ENCODE assay signal across 20 mouse cellular contexts in the genomic region with DNA sequence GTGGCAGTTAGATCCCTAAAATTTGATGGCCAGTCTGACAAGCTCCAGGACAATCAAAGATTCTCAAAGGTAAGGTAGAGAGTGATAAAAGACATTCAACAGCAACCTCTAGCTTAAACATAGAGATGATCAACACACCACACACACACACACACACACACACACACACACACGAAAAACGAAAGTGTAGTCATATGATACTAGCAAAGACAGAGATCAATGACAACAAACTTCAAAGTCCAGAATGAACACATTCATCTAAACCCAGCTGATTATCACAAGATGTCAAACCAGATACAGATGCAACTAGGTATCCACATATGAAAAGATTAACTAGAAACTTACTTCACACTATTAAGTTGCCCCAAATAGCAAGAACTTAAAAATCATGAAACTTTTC.
DNase-seq lines count a peak whose midpoint lies in the region; ATAC-seq and TF ChIP-seq lines count a peak whose summit lies in the region.
"Had no signal": no experiment of that assay in that cellular context is flagged by ENCODE, and none has a peak within 500 bp of the region (broad histone marks: within the 10 kb centered on the region; RNA-seq: fewer than 3 reads in every experiment).

No protein-coding gene starts in this region.

- no peak overlapping the region for H3K4me2 ChIP-seq in liver, embryonic 12.5 days
- H3K4me2 ChIP-seq: embryonic facial prominence, embryonic 15.5 days; hindbrain, embryonic 12.5 days; intestine, embryonic 15.5 days had no signal

- H3K4me3 ChIP-seq in liver, adult 2 months (ENCODE audit: insufficient read depth, low read depth, low read length), result no peak overlapping the region
- no peak overlapping the region for H3K4me3 ChIP-seq in liver, embryonic 12.5 days
- H3K4me3 ChIP-seq: embryonic facial prominence, embryonic 15.5 days; erythroblast, embryonic 14.5 days; forebrain, embryonic 10.5 days; hindbrain, embryonic 12.5 days; intestine, embryonic 15.5 days had no signal

- no peaks in the 10 kb centered on the region for H3K27me3 ChIP-seq in liver, adult 2 months (ENCODE audit: control insufficient read depth, insufficient read depth, low read length)
- H3K27me3 ChIP-seq in liver, embryonic 12.5 days (replicated peaks), result no peaks in the 10 kb centered on the region
- H3K27me3 ChIP-seq: embryonic facial prominence, embryonic 15.5 days; hindbrain, embryonic 12.5 days; intestine, embryonic 15.5 days; Patski had no signal

- no peak for ATAC-seq in liver, embryonic 12.5 days
- ATAC-seq: forebrain, embryonic 14.5 days; intestine, embryonic 15.5 days had no signal

- WGBS in liver, adult 2 months, result 21% methylated on average over 2 of the region's 2 CpGs
- WGBS in liver, embryonic 12.5 days (ENCODE audit: insufficient replicate concordance), result 65% methylated on average over 2 of the region's 2 CpGs

- no peak for TF ChIP-seq CTCF in liver, adult 2 months (IDR thresholded peaks at IDR 0.05; ENCODE audit: low read depth, low read length)

- H3K4me1 ChIP-seq in liver, adult 2 months (ENCODE audit: control insufficient read depth, insufficient read depth, low read length), result peaks cover 9% of the 10 kb centered on the region; the same call in 1 of the 2 replicates
- peaks cover 6% of the 10 kb centered on the region for H3K4me1 ChIP-seq in liver, embryonic 12.5 days
- H3K4me1 ChIP-seq: embryonic facial prominence, embryonic 15.5 days; intestine, embryonic 15.5 days had no signal

- DNase-seq in liver, adult 2 months (ENCODE audit: extremely low read depth, low read depth, low spot score), result peak; percentile 88
- peak; percentile 59 for DNase-seq in CD4-positive, CD25-positive, alpha-beta regulatory T cell, adult 2 months (ENCODE audit: low read depth, low spot score)
- DNase-seq in T-cell, adult 2 months (ENCODE audit: low spot score), result peak; percentile 58
- DNase-seq in naive thymus-derived CD4-positive, alpha-beta T cell, adult 2 months (ENCODE audit: low read depth), result peak; percentile 72
- DNase-seq in left cerebral cortex, adult 18-20 months (ENCODE audit: low spot score in 2 of 2), result no peak
- no peak for DNase-seq in gastrocnemius, adult 8-10 months (ENCODE audit: low spot score in 2 of 2)
- DNase-seq: adrenal gland, postnatal 10 days; cerebellum, adult 11 months; cerebellum, adult 8-10 months; embryo, embryonic 11 days; gastrocnemius, postnatal 10 days; heart, adult 18-20 months had no signal

- no peaks in the 10 kb centered on the region for H3K36me3 ChIP-seq in liver, adult 2 months (ENCODE audit: control insufficient read depth, insufficient read depth, low read length)
- no peaks in the 10 kb centered on the region for H3K36me3 ChIP-seq in liver, embryonic 12.5 days
- H3K36me3 ChIP-seq: embryonic facial prominence, embryonic 15.5 days; hindbrain, embryonic 12.5 days; intestine, embryonic 15.5 days had no signal

- no peak overlapping the region for H3K9ac ChIP-seq in liver, adult 2 months (ENCODE audit: low read depth, low read length)
- no peak overlapping the region for H3K9ac ChIP-seq in liver, embryonic 12.5 days
- H3K9ac ChIP-seq: embryonic facial prominence, embryonic 15.5 days; hindbrain, embryonic 12.5 days; intestine, embryonic 15.5 days had no signal

- H3K27ac ChIP-seq in liver, adult 2 months (replicated peaks; ENCODE audit: insufficient read depth, low read depth, low read length), result no peak overlapping the region
- H3K27ac ChIP-seq in liver, embryonic 12.5 days, result no peak overlapping the region
- H3K27ac ChIP-seq: forebrain, embryonic 10.5 days; hindbrain, embryonic 12.5 days; intestine, embryonic 15.5 days had no signal

- peaks cover 8% of the 10 kb centered on the region; the same call in 1 of the 2 replicates for H3K79me2 ChIP-seq in liver, adult 2 months (ENCODE audit: control insufficient read depth, insufficient read depth, low read length)

- no peaks in the 10 kb centered on the region for H3K9me3 ChIP-seq in liver, embryonic 12.5 days (replicated peaks)
- H3K9me3 ChIP-seq: embryonic facial prominence, embryonic 15.5 days; forebrain, embryonic 10.5 days; hindbrain, embryonic 12.5 days; intestine, embryonic 15.5 days had no signal

- TF ChIP-seq POLR2A in liver, adult 2 months (IDR thresholded peaks at IDR 0.05; ENCODE audit: extremely low read depth, insufficient read depth, low read length), result no peak

Comparison
In these comparisons a context has a peak if more than half of its experiments do, and no peak if none do; other contexts are left out.
1. DNase-seq: peak in liver, adult 2 months (single experiment), CD4-positive, CD25-positive, alpha-beta regulatory T cell, adult 2 months (single experiment), T-cell, adult 2 months (single experiment) and naive thymus-derived CD4-positive, alpha-beta T cell, adult 2 months (single experiment); none in left cerebral cortex, adult 18-20 months (0 of 2) and gastrocnemius, adult 8-10 months (0 of 2).